Mouse (Mus musculus): ENCODE measurements around the gene Ptprr. TPM values are rescaled to one million over a fixed set of nuclear protein-coding genes. Genes with fewer than 3 reads are reported as not detected.

Gene Ptprr
- polyA plus RNA-seq, 1 experiment from 2014 or later: 0.15 TPM

DNA sequence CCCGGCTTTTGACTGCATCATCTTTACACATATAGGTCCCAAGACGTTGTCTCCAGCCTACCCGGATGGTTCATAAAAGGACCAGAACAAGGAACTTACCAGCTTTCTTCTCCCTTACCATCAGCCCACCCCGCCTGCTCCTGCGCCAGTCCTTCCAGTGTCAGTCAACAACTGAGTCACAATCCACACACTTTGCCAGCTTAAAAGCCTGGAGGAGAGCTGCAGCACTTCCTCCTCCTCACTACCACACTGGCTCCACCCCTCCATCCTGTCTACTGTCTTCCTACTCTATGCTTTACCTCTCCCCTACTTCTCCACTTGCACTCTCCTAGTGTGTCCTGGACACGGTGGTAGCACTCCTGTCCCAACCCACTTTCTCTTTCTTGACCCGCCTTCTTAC, 80.5 kb downstream of the Ptprr start:
- 83% methylated on average over 7 of the region's 7 CpGs for WGBS

DNA sequence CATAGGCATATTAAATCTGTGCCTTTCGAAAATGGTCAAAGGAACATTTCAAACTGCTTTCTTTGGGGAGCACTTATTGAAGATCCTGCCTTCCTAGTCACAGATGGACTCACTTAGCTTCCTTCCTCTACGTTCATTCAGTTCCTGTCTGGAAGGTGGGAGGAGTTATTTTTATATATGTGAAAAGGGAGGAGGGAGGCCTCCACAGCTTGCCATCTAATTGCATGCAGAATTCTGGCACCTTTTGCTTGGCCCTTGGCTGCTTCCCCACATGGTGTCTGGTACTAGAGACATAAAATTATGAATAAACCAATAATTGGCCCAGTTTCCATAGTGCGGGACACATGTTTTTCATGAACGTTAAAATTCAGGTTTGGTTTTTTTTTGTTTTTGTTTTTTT, 90.2 kb downstream of the Ptprr start:
- no peak for DNase-seq (ENCODE audit: low spot score)
- Histone ChIP-seq H3K4me3 (ENCODE audit: low read depth, low read length) (no peak overlapping the region), H3K9me3 (ENCODE audit: control insufficient read depth, low read length) (no peaks in the 10 kb centered on the region), H3K4me1 (replicated peaks; ENCODE audit: control insufficient read depth, insufficient read depth, low read length) (no peaks in the 10 kb centered on the region), H3K9ac (ENCODE audit: low read depth, low read length) (no peak overlapping the region), H3K27me3 (replicated peaks; ENCODE audit: control insufficient read depth, insufficient read depth, low read length) (no peaks in the 10 kb centered on the region), H3K27ac (ENCODE audit: low read depth, low read length) (no peak overlapping the region), H3K36me3 (ENCODE audit: control insufficient read depth, insufficient read depth, low read length) (no peaks in the 10 kb centered on the region), H3K4me2 (no peak overlapping the region)
- WGBS: 71% methylated on average over 4 of the region's 4 CpGs
- ATAC-seq (replicated peaks; ENCODE audit: low FRiP score): no peak

More for the DNA sequence above, 80.5 kb downstream of the Ptprr start:
- Histone ChIP-seq H3K27me3 (replicated peaks; ENCODE audit: control insufficient read depth, insufficient read depth, low read length) (no peaks in the 10 kb centered on the region), H3K4me3 (ENCODE audit: low read depth, low read length) (no peak overlapping the region), H3K9ac (ENCODE audit: low read depth, low read length) (no peak overlapping the region), H3K4me1 (replicated peaks; ENCODE audit: control insufficient read depth, insufficient read depth, low read length) (no peaks in the 10 kb centered on the region), H3K27ac (ENCODE audit: low read depth, low read length) (no peak overlapping the region), H3K9me3 (ENCODE audit: control insufficient read depth, low read length) (no peaks in the 10 kb centered on the region), H3K4me2 (no peak overlapping the region), H3K36me3 (ENCODE audit: control insufficient read depth, insufficient read depth, low read length) (no peaks in the 10 kb centered on the region)
- ATAC-seq (replicated peaks; ENCODE audit: low FRiP score): no peak
- no peak for DNase-seq (ENCODE audit: low spot score)

DNA sequence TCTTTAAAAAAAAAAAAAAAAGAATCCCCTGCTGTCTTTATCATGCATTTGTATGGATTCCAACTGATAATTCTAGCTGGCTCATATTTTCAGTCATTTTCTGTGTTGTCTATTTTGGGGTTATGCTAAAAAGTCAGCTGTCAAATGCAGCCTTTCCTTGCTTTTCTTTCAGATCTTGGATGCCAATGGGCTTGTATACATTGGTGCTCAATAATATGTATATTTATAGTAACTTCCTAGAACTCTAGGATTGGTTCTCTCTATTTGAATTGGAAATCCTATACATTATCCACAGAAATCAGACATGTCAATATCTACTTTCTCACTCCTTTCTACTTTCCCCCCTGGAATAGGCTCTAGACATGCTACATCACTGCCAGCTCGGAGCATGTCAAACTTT, 90.7 kb downstream of the Ptprr start:
- H3K4me2 ChIP-seq: no peak overlapping the region
- H3K4me3 ChIP-seq (ENCODE audit: low read depth, low read length): no peak overlapping the region
- no peaks in the 10 kb centered on the region for H3K9me3 ChIP-seq (ENCODE audit: control insufficient read depth, low read length)
- no peaks in the 10 kb centered on the region for H3K4me1 ChIP-seq (replicated peaks; ENCODE audit: control insufficient read depth, insufficient read depth, low read length)
- H3K27ac ChIP-seq (ENCODE audit: low read depth, low read length): no peak overlapping the region
- WGBS: 92% methylated on average over 1 of the region's 1 CpGs
- ATAC-seq (replicated peaks; ENCODE audit: low FRiP score) (no peak), DNase-seq (ENCODE audit: low spot score) (no peak)
- no peak overlapping the region for H3K9ac ChIP-seq (ENCODE audit: low read depth, low read length)
- no peaks in the 10 kb centered on the region for H3K36me3 ChIP-seq (ENCODE audit: control insufficient read depth, insufficient read depth, low read length)
- no peaks in the 10 kb centered on the region for H3K27me3 ChIP-seq (replicated peaks; ENCODE audit: control insufficient read depth, insufficient read depth, low read length)

DNA sequence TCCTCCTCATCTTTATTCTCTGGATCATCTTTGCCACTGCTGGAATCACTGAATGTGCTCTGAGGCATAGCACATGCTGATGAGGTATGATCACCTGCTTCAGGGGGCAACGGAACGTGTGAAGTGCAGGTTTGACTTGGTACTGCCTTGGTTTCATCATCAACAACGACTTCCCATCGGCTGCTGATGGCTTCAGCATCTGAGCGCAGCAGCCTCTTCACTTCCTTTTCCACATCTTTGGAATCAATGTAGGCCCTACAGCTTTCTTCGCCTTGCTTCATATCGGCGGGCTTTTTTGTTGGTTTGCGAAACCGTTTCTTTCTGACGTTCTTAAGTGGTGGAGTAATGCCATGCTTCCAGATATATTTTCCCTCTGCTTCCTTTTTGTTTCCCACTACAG, 94.9 kb downstream of the Ptprr start:
- Histone ChIP-seq H3K4me1 (replicated peaks; ENCODE audit: control insufficient read depth, insufficient read depth, low read length) (no peaks in the 10 kb centered on the region), H3K4me3 (ENCODE audit: low read depth, low read length) (no peak overlapping the region), H3K9ac (ENCODE audit: low read depth, low read length) (no peak overlapping the region), H3K27ac (ENCODE audit: low read depth, low read length) (no peak overlapping the region), H3K9me3 (ENCODE audit: control insufficient read depth, low read length) (no peaks in the 10 kb centered on the region), H3K4me2 (no peak overlapping the region), H3K36me3 (ENCODE audit: control insufficient read depth, insufficient read depth, low read length) (no peaks in the 10 kb centered on the region), H3K27me3 (replicated peaks; ENCODE audit: control insufficient read depth, insufficient read depth, low read length) (no peaks in the 10 kb centered on the region)
- 91% methylated on average over 11 of the region's 11 CpGs for WGBS
- DNase-seq (ENCODE audit: low spot score) (no peak), ATAC-seq (replicated peaks; ENCODE audit: low FRiP score) (no peak)

DNA sequence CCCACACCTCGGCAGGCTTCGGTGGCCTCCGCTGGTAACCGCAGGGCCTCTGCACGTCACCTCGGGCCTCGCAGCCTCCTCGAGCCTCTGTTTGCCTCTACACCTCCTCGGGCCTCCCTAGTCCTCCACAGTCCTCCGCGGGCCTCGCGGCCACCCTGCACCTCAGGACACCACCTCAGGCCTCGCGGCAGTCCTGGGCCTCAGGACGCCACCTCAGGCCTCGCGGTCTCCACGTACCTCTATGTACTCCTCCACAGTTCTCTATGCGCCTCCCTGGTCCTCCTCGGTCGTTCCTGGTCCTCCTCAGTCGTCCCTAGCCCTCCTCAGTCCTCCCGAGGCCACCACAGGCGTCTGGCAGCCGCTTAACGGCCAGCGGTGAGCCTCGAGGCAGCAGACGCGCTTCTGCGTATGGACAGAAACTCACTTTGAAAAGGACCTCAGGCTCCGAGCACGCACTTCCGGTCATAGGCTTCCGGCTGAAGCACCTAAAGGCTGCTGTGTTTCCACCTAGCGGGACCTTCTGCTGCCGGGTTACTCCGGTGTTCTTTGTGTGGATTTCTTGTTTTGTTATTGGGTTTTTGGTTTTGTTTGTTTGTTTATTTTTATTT, 96.0 kb downstream of the Ptprr start, which contains the start of gene 4933416C03Rik:
Gene 4933416C03Rik (minus strand): TSS at position 51 of the 608 bp plus-strand sequence.
- Histone ChIP-seq H3K36me3 (ENCODE audit: control insufficient read depth, insufficient read depth, low read length) (no peaks in the 10 kb centered on the region), H3K27ac (ENCODE audit: low read depth, low read length) (no peak within 1 kb of the TSS), H3K4me3 (ENCODE audit: low read depth, low read length) (no peak within 1 kb of the TSS), H3K9ac (ENCODE audit: low read depth, low read length) (no peak within 1 kb of the TSS), H3K4me2 (no peak within 1 kb of the TSS), H3K4me1 (replicated peaks; ENCODE audit: control insufficient read depth, insufficient read depth, low read length) (no peaks in the 10 kb centered on the region), H3K9me3 (ENCODE audit: control insufficient read depth, low read length) (no peaks in the 10 kb centered on the region), H3K27me3 (replicated peaks; ENCODE audit: control insufficient read depth, insufficient read depth, low read length) (no peaks in the 10 kb centered on the region)
- no peak for ATAC-seq (replicated peaks; ENCODE audit: low FRiP score)
- WGBS: 91% methylated on average over 39 of the region's 39 CpGs
- no peak for DNase-seq (ENCODE audit: low spot score)

DNA sequence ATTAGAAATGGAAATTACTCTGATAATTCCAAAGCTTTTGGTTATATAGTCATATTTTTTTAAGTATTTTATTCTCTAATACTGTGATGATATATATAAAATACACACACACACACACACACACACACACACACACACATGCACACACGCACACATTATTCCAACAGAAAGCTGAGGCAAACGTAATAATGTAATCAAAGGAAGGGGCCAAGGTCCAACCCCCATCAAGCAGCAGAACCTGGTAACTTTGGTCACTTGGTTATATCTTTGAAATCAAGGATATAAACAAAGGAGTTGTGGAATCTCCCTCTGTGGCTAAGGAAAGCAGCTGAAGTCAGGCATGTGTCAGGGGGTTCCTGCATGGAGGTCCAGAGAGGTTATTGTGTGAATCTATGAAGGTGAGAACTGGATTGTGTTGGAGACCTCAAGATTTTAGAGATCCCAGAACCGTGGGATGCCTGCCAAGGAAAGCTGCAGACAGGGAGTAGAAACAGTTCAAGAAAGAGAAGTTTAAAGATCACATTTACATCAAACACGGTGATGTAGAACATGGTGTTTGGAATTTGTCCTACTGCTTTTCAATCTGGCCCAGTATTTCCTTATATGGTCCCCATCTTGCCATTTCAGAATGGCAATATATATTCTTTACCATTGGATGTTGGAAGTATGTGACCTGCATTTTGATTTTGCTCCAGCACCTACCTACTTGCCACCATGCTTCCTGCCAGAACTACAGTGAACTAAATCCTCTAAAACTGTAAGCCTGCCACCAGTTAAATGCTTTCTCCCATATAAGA, 98.1 kb downstream of the Ptprr start:
- Histone ChIP-seq H3K36me3 (ENCODE audit: control insufficient read depth, insufficient read depth, low read length) (no peaks in the 10 kb centered on the region), H3K27ac (ENCODE audit: low read depth, low read length) (no peak overlapping the region), H3K9me3 (ENCODE audit: control insufficient read depth, low read length) (no peaks in the 10 kb centered on the region), H3K27me3 (replicated peaks; ENCODE audit: control insufficient read depth, insufficient read depth, low read length) (no peaks in the 10 kb centered on the region), H3K9ac (ENCODE audit: low read depth, low read length) (no peak overlapping the region), H3K4me1 (replicated peaks; ENCODE audit: control insufficient read depth, insufficient read depth, low read length) (no peaks in the 10 kb centered on the region), H3K4me3 (ENCODE audit: low read depth, low read length) (no peak overlapping the region), H3K4me2 (no peak overlapping the region)
- no peak for DNase-seq (ENCODE audit: low spot score)
- WGBS: 70% methylated on average over 4 of the region's 4 CpGs
- ATAC-seq (replicated peaks; ENCODE audit: low FRiP score): no peak

DNA sequence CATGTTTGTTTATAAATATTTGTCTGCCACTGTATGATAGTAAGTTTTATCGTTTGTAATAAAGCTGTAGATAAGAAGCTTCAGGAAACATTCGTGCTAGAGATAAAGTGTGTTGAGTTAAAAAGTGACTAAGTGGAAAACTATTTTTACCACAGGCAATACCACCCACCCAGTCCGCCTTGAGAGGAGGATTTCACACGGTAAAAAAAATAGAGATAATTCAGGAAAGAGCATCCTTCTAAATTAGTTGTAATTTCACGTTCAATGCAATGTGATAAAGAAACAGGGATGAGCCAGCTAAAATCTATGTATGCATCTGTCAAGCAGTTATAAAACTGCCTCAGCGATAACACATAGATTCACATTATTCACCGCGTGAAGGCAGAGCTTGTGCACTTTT, 99.0 kb downstream of the Ptprr start:
- ATAC-seq (replicated peaks; ENCODE audit: low FRiP score) (no peak), DNase-seq (ENCODE audit: low spot score) (no peak)
- Histone ChIP-seq H3K4me1 (replicated peaks; ENCODE audit: control insufficient read depth, insufficient read depth, low read length) (no peaks in the 10 kb centered on the region), H3K9me3 (ENCODE audit: control insufficient read depth, low read length) (no peaks in the 10 kb centered on the region), H3K27me3 (replicated peaks; ENCODE audit: control insufficient read depth, insufficient read depth, low read length) (no peaks in the 10 kb centered on the region), H3K27ac (ENCODE audit: low read depth, low read length) (no peak overlapping the region), H3K4me3 (ENCODE audit: low read depth, low read length) (no peak overlapping the region), H3K9ac (ENCODE audit: low read depth, low read length) (no peak overlapping the region), H3K36me3 (ENCODE audit: control insufficient read depth, insufficient read depth, low read length) (no peaks in the 10 kb centered on the region), H3K4me2 (no peak overlapping the region)
- 57% methylated on average over 8 of the region's 8 CpGs for WGBS

DNA sequence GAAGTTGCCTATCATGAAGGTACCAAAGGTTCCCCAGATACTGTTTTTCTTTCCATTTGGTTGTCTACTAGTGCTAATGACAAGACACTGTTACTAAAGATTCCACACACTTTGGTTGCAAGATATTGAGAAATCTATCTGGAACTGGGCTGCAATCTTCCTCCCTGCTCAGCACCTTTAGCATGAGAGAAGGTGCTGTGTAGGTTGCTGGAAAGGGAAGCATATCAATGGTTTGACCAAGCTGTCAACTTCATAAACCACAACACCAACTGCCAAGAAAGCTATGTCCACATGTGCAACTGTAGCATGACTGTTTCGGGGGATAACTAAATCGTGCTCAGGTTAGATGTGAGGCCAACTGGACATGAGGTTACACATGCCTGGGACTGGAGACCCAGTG, 103.5 kb downstream of the Ptprr start:
- Histone ChIP-seq H3K4me2 (no peak overlapping the region), H3K4me3 (ENCODE audit: low read depth, low read length) (no peak overlapping the region), H3K9me3 (ENCODE audit: control insufficient read depth, low read length) (no peaks in the 10 kb centered on the region), H3K27ac (ENCODE audit: low read depth, low read length) (no peak overlapping the region), H3K36me3 (ENCODE audit: control insufficient read depth, insufficient read depth, low read length) (no peaks in the 10 kb centered on the region), H3K4me1 (replicated peaks; ENCODE audit: control insufficient read depth, insufficient read depth, low read length) (no peaks in the 10 kb centered on the region), H3K27me3 (replicated peaks; ENCODE audit: control insufficient read depth, insufficient read depth, low read length) (no peaks in the 10 kb centered on the region), H3K9ac (ENCODE audit: low read depth, low read length) (no peak overlapping the region)
- ATAC-seq (replicated peaks; ENCODE audit: low FRiP score): no peak
- WGBS: 41% methylated on average over 2 of the region's 2 CpGs
- no peak for DNase-seq (ENCODE audit: low spot score)

DNA sequence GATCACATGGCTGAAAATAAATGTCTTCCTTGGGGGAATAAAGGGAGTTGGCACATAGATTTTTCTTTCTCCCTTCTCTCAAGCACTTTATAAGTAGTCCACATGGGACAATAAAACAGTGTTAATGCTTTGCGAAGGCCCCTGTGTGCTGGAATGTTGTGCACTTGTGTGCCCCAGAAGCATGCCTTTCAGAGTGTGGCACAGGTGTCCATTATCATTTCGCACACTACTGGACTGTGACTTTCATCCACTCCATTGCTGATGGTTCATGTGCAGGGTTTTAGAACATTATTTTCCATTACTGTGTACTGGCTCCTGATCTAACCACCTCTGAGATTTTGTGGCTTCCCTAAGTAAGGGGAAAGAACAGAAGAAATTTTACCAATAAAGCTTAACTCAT, 105.8 kb downstream of the Ptprr start:
- Histone ChIP-seq H3K27ac (ENCODE audit: low read depth, low read length) (no peak overlapping the region), H3K4me3 (ENCODE audit: low read depth, low read length) (no peak overlapping the region), H3K9ac (ENCODE audit: low read depth, low read length) (no peak overlapping the region), H3K4me2 (no peak overlapping the region), H3K27me3 (replicated peaks; ENCODE audit: control insufficient read depth, insufficient read depth, low read length) (no peaks in the 10 kb centered on the region), H3K4me1 (replicated peaks; ENCODE audit: control insufficient read depth, insufficient read depth, low read length) (no peaks in the 10 kb centered on the region), H3K36me3 (ENCODE audit: control insufficient read depth, insufficient read depth, low read length) (no peaks in the 10 kb centered on the region), H3K9me3 (ENCODE audit: control insufficient read depth, low read length) (no peaks in the 10 kb centered on the region)
- 86% methylated on average over 2 of the region's 2 CpGs for WGBS
- ATAC-seq (replicated peaks; ENCODE audit: low FRiP score) (no peak), DNase-seq (ENCODE audit: low spot score) (no peak)
